Mouse (Mus musculus) intestine, embryonic 15.5 days (tissue): Measurements from ENCODE around the gene Mfap2. TPM values are rescaled to one million over a fixed set of nuclear protein-coding genes. Genes with fewer than 3 reads are reported as not detected.

Experiments
- ATAC-seq: fragments of 200-750 bp; cut with Nextera tagmentation; 2 replicates; pipeline ENCODE4 v1.8.0; 2017; ENCODE audit warnings: moderate TSS enrichment, moderate library complexity
- H3K27ac ChIP-seq: fragments of 300-500 bp; sonication (generic); 2 replicates; pipeline ENCODE4 v1.5.1; 2015; ENCODE audit warnings: mild to moderate bottlenecking, inconsistent platforms
- H3K27me3 ChIP-seq: fragments of 300-500 bp; sonication (generic); replicated peaks from 2 replicates; pipeline ENCODE4 v1.6.1; 2015; ENCODE audit warnings: inconsistent platforms
- H3K36me3 ChIP-seq: fragments of 300-500 bp; sonication (generic); 2 replicates; pipeline ENCODE4 v1.6.1; 2015; ENCODE audit warnings: inconsistent platforms
- H3K4me1 ChIP-seq: fragments of 300-500 bp; sonication (generic); replicated peaks from 2 replicates; pipeline ENCODE4 v1.6.1; 2015; ENCODE audit warnings: inconsistent platforms
- H3K4me2 ChIP-seq: fragments of 300-500 bp; sonication (generic); replicated peaks from 2 replicates; pipeline ENCODE4 v1.6.1; 2015; ENCODE audit warnings: mild to moderate bottlenecking, inconsistent platforms
- H3K4me3 ChIP-seq: fragments of 300-500 bp; sonication (generic); replicated peaks from 2 replicates; pipeline ENCODE4 v1.5.1; 2015; ENCODE audit warnings: inconsistent platforms
- H3K9ac ChIP-seq: fragments of 300-500 bp; sonication (generic); 2 replicates; pipeline ENCODE4 v1.6.1; 2015; ENCODE audit warnings: inconsistent platforms
- H3K9me3 ChIP-seq: fragments of 300-500 bp; sonication (generic); 2 replicates; pipeline ENCODE4 v1.6.1; 2016; ENCODE audit warnings: inconsistent platforms
- WGBS: fragments of 180-500 bp; shearing (Covaris S2); methylation state at CpG from one replicate; pipeline ENCODE4 v1.1.7; 2015; 5-methylcytosine and 5-hydroxymethylcytosine counted together
- polyA plus RNA-seq: library from polyadenylated mRNA; unstranded; fragments of >200 nt; fragmentation: Nextera tagmentation; extraction: Ambion mirVana; gene quantifications from 2 replicates; pipeline ENCODE4 v1.2.1, GENCODE M21; 2015

Mfap2 gene
- 329 and 347 TPM in 2 replicates for polyA plus RNA-seq

- no peaks in the 10 kb centered on the region for H3K27me3 ChIP-seq
- H3K27ac ChIP-seq, result peak within 1 kb of the TSS; percentile 84
- no peaks in the 10 kb centered on the region for H3K9me3 ChIP-seq
- peak within 1 kb of the TSS; percentile 75 for H3K9ac ChIP-seq
- WGBS, result 15% methylated on average over 7 of the region's 7 CpGs
- peaks cover 13% of the 10 kb centered on the region for H3K36me3 ChIP-seq
- H3K4me1 ChIP-seq, result peaks cover 12% of the 10 kb centered on the region
- peak within 1 kb of the TSS; percentile 61 for H3K4me3 ChIP-seq
- H3K4me2 ChIP-seq, result peak within 1 kb of the TSS; percentile 67
- ATAC-seq, result no peak
Observed at GRCm38 (mm10) chr4:141010118-141010517, at the start of gene Mfap2. Gene Mfap2 (plus strand): TSS chr4:141010418.

GRCm38 (mm10) chr4:140960781-140961466, 49.3 kb upstream of the Mfap2 start, which contains the start of gene Sdhb:
Gene Sdhb (plus strand): TSS chr4:140961203.
- Histone ChIP-seq H3K27ac (peak within 1 kb of the TSS; percentile 77), H3K4me3 (peak within 1 kb of the TSS; percentile 79), H3K36me3 (no peaks in the 10 kb centered on the region), H3K27me3 (no peaks in the 10 kb centered on the region), H3K9ac (peak within 1 kb of the TSS; percentile 86), H3K9me3 (no peaks in the 10 kb centered on the region), H3K4me1 (peaks cover 26% of the 10 kb centered on the region), H3K4me2 (peak within 1 kb of the TSS; percentile 89)
- ATAC-seq, result peak; percentile 97
- 2% methylated on average over 37 of the region's 37 CpGs for WGBS

- Histone ChIP-seq H3K4me2 (peak overlapping the region; percentile 89), H3K4me1 (peaks cover 26% of the 10 kb centered on the region), H3K27me3 (no peaks in the 10 kb centered on the region), H3K9me3 (no peaks in the 10 kb centered on the region), H3K4me3 (peak overlapping the region; percentile 79), H3K27ac (peak overlapping the region; percentile 77), H3K9ac (peak overlapping the region; percentile 86), H3K36me3 (no peaks in the 10 kb centered on the region)
- WGBS, result 1% methylated on average over 38 of the region's 38 CpGs
- peak; percentile 42 for ATAC-seq
Observed at GRCm38 (mm10) chr4:140961467-140962206, 48.6 kb upstream of the Mfap2 start.

- Histone ChIP-seq H3K9me3 (no peaks in the 10 kb centered on the region), H3K27ac (0 out of 2 replicates have a peak overlapping the region, but pooled peaks have one; percentile 77), H3K9ac (peak overlapping the region; percentile 86), H3K4me1 (peaks cover 23% of the 10 kb centered on the region), H3K4me2 (peak overlapping the region; percentile 89), H3K4me3 (peak overlapping the region; percentile 79), H3K27me3 (no peaks in the 10 kb centered on the region), H3K36me3 (no peaks in the 10 kb centered on the region)
- 61% methylated on average over 8 of the region's 8 CpGs for WGBS
- ATAC-seq, result no peak
Observed at GRCm38 (mm10) chr4:140962207-140962909, 47.9 kb upstream of the Mfap2 start.

- Histone ChIP-seq H3K9me3 (no peaks in the 10 kb centered on the region), H3K27me3 (no peaks in the 10 kb centered on the region), H3K4me1 (peaks cover 19% of the 10 kb centered on the region), H3K36me3 (peaks cover 3% of the 10 kb centered on the region; the same call in 1 of the 2 replicates), H3K4me2 (peak overlapping the region; percentile 89; the same call in 1 of the 2 replicates), H3K9ac (no peak overlapping the region), H3K4me3 (no peak overlapping the region), H3K27ac (peak overlapping the region; percentile 33; the same call in 1 of the 2 replicates)
- ATAC-seq, result peak; percentile 21; the same call in 1 of the 2 replicates
- WGBS, result 30% methylated on average over 5 of the region's 5 CpGs
Observed at GRCm38 (mm10) chr4:140962950-140963349, 47.3 kb upstream of the Mfap2 start.

GRCm38 (mm10) chr4:140963941-140964597, 46.1 kb upstream of the Mfap2 start:
- Histone ChIP-seq H3K4me1 (peaks cover 19% of the 10 kb centered on the region), H3K27me3 (no peaks in the 10 kb centered on the region), H3K4me2 (no peak overlapping the region), H3K27ac (peak overlapping the region; percentile 56; the same call in 1 of the 2 replicates), H3K36me3 (peaks cover 8% of the 10 kb centered on the region; the same call in 1 of the 2 replicates), H3K9ac (no peak overlapping the region), H3K9me3 (no peaks in the 10 kb centered on the region), H3K4me3 (no peak overlapping the region)
- ATAC-seq, result no peak
- 74% methylated on average over 9 of the region's 9 CpGs for WGBS

- Histone ChIP-seq H3K4me2 (no peak overlapping the region), H3K27ac (no peak overlapping the region), H3K4me3 (no peak overlapping the region), H3K9me3 (no peaks in the 10 kb centered on the region), H3K9ac (no peak overlapping the region), H3K4me1 (peaks cover 19% of the 10 kb centered on the region), H3K27me3 (no peaks in the 10 kb centered on the region), H3K36me3 (peaks cover 8% of the 10 kb centered on the region; the same call in 1 of the 2 replicates)
- WGBS, result 21% methylated on average over 7 of the region's 7 CpGs
- no peak for ATAC-seq
Observed at GRCm38 (mm10) chr4:140964620-140965019, 45.6 kb upstream of the Mfap2 start.

- ATAC-seq, result no peak
- no peak overlapping the region for H3K9ac ChIP-seq
- no peaks in the 10 kb centered on the region for H3K27me3 ChIP-seq
- peaks cover 30% of the 10 kb centered on the region for H3K36me3 ChIP-seq
- H3K4me1 ChIP-seq, result peaks cover 13% of the 10 kb centered on the region
- H3K9me3 ChIP-seq, result no peaks in the 10 kb centered on the region
- H3K27ac ChIP-seq, result no peak overlapping the region
- no peak overlapping the region for H3K4me3 ChIP-seq
- no peak overlapping the region for H3K4me2 ChIP-seq
- WGBS, result 73% methylated on average over 11 of the region's 11 CpGs
Observed at GRCm38 (mm10) chr4:140967386-140968159, 42.6 kb upstream of the Mfap2 start.

GRCm38 (mm10) chr4:140971691-140972090, 38.5 kb upstream of the Mfap2 start:
- H3K9me3 ChIP-seq, result no peaks in the 10 kb centered on the region
- H3K4me2 ChIP-seq, result no peak overlapping the region
- ATAC-seq, result no peak
- H3K4me3 ChIP-seq, result no peak overlapping the region
- no peak overlapping the region for H3K9ac ChIP-seq
- 0 out of 2 replicates have a peak, but pooled peaks cover 5% of the 10 kb centered on the region for H3K4me1 ChIP-seq
- no peak overlapping the region for H3K27ac ChIP-seq
- WGBS, result 89% methylated on average over 13 of the region's 13 CpGs
- H3K36me3 ChIP-seq, result peaks cover 48% of the 10 kb centered on the region
- no peaks in the 10 kb centered on the region for H3K27me3 ChIP-seq

- 93% methylated on average over 6 of the region's 6 CpGs for WGBS
- H3K9ac ChIP-seq, result no peak overlapping the region
- no peak overlapping the region for H3K27ac ChIP-seq
- H3K4me1 ChIP-seq, result peaks cover 19% of the 10 kb centered on the region
- no peaks in the 10 kb centered on the region for H3K9me3 ChIP-seq
- H3K36me3 ChIP-seq, result peaks cover 46% of the 10 kb centered on the region
- no peak overlapping the region for H3K4me3 ChIP-seq
- ATAC-seq, result no peak
- no peaks in the 10 kb centered on the region for H3K27me3 ChIP-seq
- H3K4me2 ChIP-seq, result no peak overlapping the region
Observed at GRCm38 (mm10) chr4:140974408-140974807, 35.8 kb upstream of the Mfap2 start.

GRCm38 (mm10) chr4:140975356-140975755, 34.9 kb upstream of the Mfap2 start:
- no peak for ATAC-seq
- peaks cover 19% of the 10 kb centered on the region for H3K4me1 ChIP-seq
- H3K36me3 ChIP-seq, result peaks cover 46% of the 10 kb centered on the region
- no peak overlapping the region for H3K4me3 ChIP-seq
- H3K9me3 ChIP-seq, result no peaks in the 10 kb centered on the region
- WGBS, result 96% methylated on average over 7 of the region's 7 CpGs
- no peak overlapping the region for H3K9ac ChIP-seq
- H3K4me2 ChIP-seq, result no peak overlapping the region
- no peak overlapping the region for H3K27ac ChIP-seq
- H3K27me3 ChIP-seq, result no peaks in the 10 kb centered on the region
